Mouse (Mus musculus): Measurements from ENCODE around the gene Gm572. TPM values are rescaled to one million over a fixed set of nuclear protein-coding genes. Genes with fewer than 3 reads are reported as not detected.

Gene Gm572
- total RNA-seq, 4 experiments from 2014 or later = not detected

- no peak for DNase-seq (ENCODE audit: low spot score in 2 of 2)
Measured at GRCm38 (mm10) chr4:148663326-148663725, 20.2 kb downstream of the Gm572 start.

- no peak for DNase-seq (ENCODE audit: low spot score in 2 of 2)
Measured at GRCm38 (mm10) chr4:148664021-148664420, 20.9 kb downstream of the Gm572 start.

GRCm38 (mm10) chr4:148667006-148667755 is 24.1 kb downstream of the Gm572 start:
- DNase-seq (ENCODE audit: low spot score in 2 of 2) = no peak

GRCm38 (mm10) chr4:148671230-148671947 is 28.3 kb downstream of the Gm572 start:
- no peak for DNase-seq (ENCODE audit: low spot score in 2 of 2)

GRCm38 (mm10) chr4:148675043-148675442 is 31.9 kb downstream of the Gm572 start:
- no peak for DNase-seq (ENCODE audit: low spot score in 2 of 2)

GRCm38 (mm10) chr4:148676188-148676960 is 33.3 kb downstream of the Gm572 start:
- no peak for DNase-seq (ENCODE audit: low spot score in 2 of 2)

- DNase-seq (ENCODE audit: low spot score in 2 of 2) = no peak
Measured at GRCm38 (mm10) chr4:148676961-148677637, 34.0 kb downstream of the Gm572 start.

- DNase-seq (ENCODE audit: low spot score in 2 of 2) = no peak
Measured at GRCm38 (mm10) chr4:148678105-148678504, 35.0 kb downstream of the Gm572 start.

GRCm38 (mm10) chr4:148680505-148681067 is 37.5 kb downstream of the Gm572 start:
- no peak for DNase-seq (ENCODE audit: low spot score in 2 of 2)

GRCm38 (mm10) chr4:148681429-148681828 is 38.3 kb downstream of the Gm572 start:
- DNase-seq (ENCODE audit: low spot score in 2 of 2) = peak in 1 of 2 experiments; percentile 45

- no peak for DNase-seq (ENCODE audit: low spot score in 2 of 2)
Measured at GRCm38 (mm10) chr4:148682961-148683360, 39.8 kb downstream of the Gm572 start.

- no peak for DNase-seq (ENCODE audit: low spot score in 2 of 2)
Measured at GRCm38 (mm10) chr4:148683539-148683938, 40.4 kb downstream of the Gm572 start.

GRCm38 (mm10) chr4:148686491-148686941 is 43.4 kb downstream of the Gm572 start:
- DNase-seq (ENCODE audit: low spot score in 2 of 2) = no peak

GRCm38 (mm10) chr4:148688091-148688490 is 45.0 kb downstream of the Gm572 start:
- DNase-seq (ENCODE audit: low spot score in 2 of 2) = no peak

- DNase-seq (ENCODE audit: low spot score in 2 of 2) = no peak
Measured at GRCm38 (mm10) chr4:148691185-148691584, 48.1 kb downstream of the Gm572 start.

- DNase-seq (ENCODE audit: low spot score in 2 of 2) = no peak
Measured at GRCm38 (mm10) chr4:148693417-148693959, 50.4 kb downstream of the Gm572 start.

GRCm38 (mm10) chr4:148704756-148705155 is 61.6 kb downstream of the Gm572 start:
- DNase-seq (ENCODE audit: low spot score in 2 of 2) = peak in 1 of 2 experiments; percentile 18

GRCm38 (mm10) chr4:148708836-148709235 is 65.7 kb downstream of the Gm572 start:
- DNase-seq (ENCODE audit: low spot score in 2 of 2) = no peak

- DNase-seq (ENCODE audit: low spot score in 2 of 2) = no peak
Measured at GRCm38 (mm10) chr4:148710446-148710845, 67.3 kb downstream of the Gm572 start.

- no peak for DNase-seq (ENCODE audit: low spot score in 2 of 2)
Measured at GRCm38 (mm10) chr4:148711323-148711722, 68.2 kb downstream of the Gm572 start.

- no peak for DNase-seq (ENCODE audit: low spot score in 2 of 2)
Measured at GRCm38 (mm10) chr4:148712632-148713031, 69.5 kb downstream of the Gm572 start.

Measured in layer of hippocampus, adult 8-10 months (tissue).